Mouse (Mus musculus): ENCODE results near the gene Itgbl1.

DNA sequence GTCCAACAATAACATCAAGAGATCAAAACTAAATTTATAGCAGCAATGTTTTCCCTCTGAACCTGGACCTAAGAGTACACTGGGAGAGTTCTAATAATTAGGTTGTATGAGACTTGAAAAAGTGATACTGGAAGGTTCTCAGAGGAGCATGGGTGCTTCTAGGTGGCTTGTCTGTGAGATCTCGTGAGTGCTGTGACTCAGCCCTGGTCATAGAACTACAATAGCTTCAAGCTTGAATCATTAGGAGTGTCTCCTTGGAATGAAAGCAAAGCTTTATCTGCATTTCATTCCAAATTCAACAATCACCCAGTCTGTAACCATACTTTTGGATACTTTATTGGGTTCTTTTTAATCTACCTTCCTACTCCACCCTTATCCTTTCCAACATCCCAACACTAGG, 2.6 kb downstream of the Itgbl1 start:
- no peak for TF ChIP-seq CTCF (IDR thresholded peaks at IDR 0.05; ENCODE audit: insufficient read depth, low read depth, low read length)
- TF ChIP-seq POLR2A (IDR thresholded peaks at IDR 0.05; ENCODE audit: insufficient read depth, low read depth, low read length) = no peak
